Mouse (Mus musculus) intestine, embryonic 14.5 days (tissue): ENCODE measurements around the gene Rnf149. TPM values are rescaled to one million over a fixed set of nuclear protein-coding genes. Genes with fewer than 3 reads are reported as not detected.

Source experiments
- ATAC-seq: fragments of 200-750 bp; cut with Nextera tagmentation; replicated peaks from 2 replicates; pipeline ENCODE4 v1.8.0; 2017; ENCODE audit warnings: low read depth, moderate number of reproducible peaks, moderate TSS enrichment, moderate library complexity; ENCODE audit not compliant: low FRiP score, low TSS enrichment
- DNase-seq: peaks from one replicate; pipeline ENCODE4 v3.0.0-alpha.2; 2018; ENCODE audit warnings: low spot score
- H3K27ac ChIP-seq: fragments of 300-500 bp; sonication (generic); 2 replicates; pipeline ENCODE4 v1.5.1; 2014; ENCODE audit warnings: low read depth, mild to moderate bottlenecking, control low read depth
- H3K27me3 ChIP-seq: fragments of 300-500 bp; sonication (generic); replicated peaks from 2 replicates; pipeline ENCODE4 v1.6.1; 2014; ENCODE audit warnings: low read length, control low read depth; ENCODE audit not compliant: control insufficient read depth, insufficient read depth
- H3K36me3 ChIP-seq: fragments of 300-500 bp; sonication (generic); 2 replicates; pipeline ENCODE4 v1.6.1; 2014; ENCODE audit warnings: low read length, control low read depth; ENCODE audit not compliant: control insufficient read depth, insufficient read depth
- H3K4me1 ChIP-seq: fragments of 300-500 bp; sonication (generic); replicated peaks from 2 replicates; pipeline ENCODE4 v1.6.1; 2014; ENCODE audit warnings: low read length, control low read depth, mixed read lengths; ENCODE audit not compliant: control insufficient read depth, insufficient read depth
- H3K4me2 ChIP-seq: fragments of 300-500 bp; sonication (generic); 2 replicates; pipeline ENCODE4 v1.6.1; 2014; ENCODE audit warnings: low read length
- H3K4me3 ChIP-seq: fragments of 300-500 bp; sonication (generic); 2 replicates; pipeline ENCODE4 v1.5.1; 2014; ENCODE audit warnings: low read depth, low read length, control low read depth, mixed read lengths
- H3K9ac ChIP-seq: fragments of 300-500 bp; sonication (generic); 2 replicates; pipeline ENCODE4 v1.6.1; 2014; ENCODE audit warnings: mild to moderate bottlenecking, low read length
- H3K9me3 ChIP-seq: fragments of 300-500 bp; sonication (generic); 2 replicates; pipeline ENCODE4 v1.6.1; 2016; ENCODE audit warnings: low read length, control low read depth; ENCODE audit not compliant: control insufficient read depth
- WGBS: fragments of 180-500 bp; shearing (Covaris S2); extraction: QIAGEN DNeasy Blood & Tissue Kit; methylation state at CpG from one replicate; pipeline ENCODE4 v1.1.7; 2014; 5-methylcytosine and 5-hydroxymethylcytosine counted together
- polyA plus RNA-seq: library from polyadenylated mRNA; unstranded; fragments of >200 nt; fragmentation: Nextera tagmentation; extraction: Ambion mirVana; gene quantifications from 2 replicates; pipeline ENCODE4 v1.2.1, GENCODE M21; 2014

The Rnf149 gene
- polyA plus RNA-seq, 1 experiment from 2014 or later: 44.7 TPM

- ATAC-seq: no peak
- H3K4me2 ChIP-seq: no peak overlapping the region
These were observed 61.8 kb downstream of the Rnf149 start for GRCm38 (mm10) chr1:39515303-39515991.

GRCm38 (mm10) chr1:39512183-39512582 lies 65.0 kb downstream of the Rnf149 start:
- no peak overlapping the region for H3K9ac ChIP-seq
- WGBS: 82% methylated on average over 1 of the region's 1 CpGs
- ATAC-seq (no peak), DNase-seq (no peak)
- H3K9me3 ChIP-seq: no peaks in the 10 kb centered on the region
- H3K4me3 ChIP-seq: no peak overlapping the region
- H3K4me1 ChIP-seq: no peaks in the 10 kb centered on the region
- no peak overlapping the region for H3K4me2 ChIP-seq
- no peaks in the 10 kb centered on the region for H3K36me3 ChIP-seq
- no peaks in the 10 kb centered on the region for H3K27me3 ChIP-seq
- no peak overlapping the region for H3K27ac ChIP-seq

More at GRCm38 (mm10) chr1:39515303-39515991, 61.8 kb downstream of the Rnf149 start:
- no peak overlapping the region for H3K27ac ChIP-seq
- H3K27me3 ChIP-seq: no peaks in the 10 kb centered on the region
- no peaks in the 10 kb centered on the region for H3K36me3 ChIP-seq
- H3K9me3 ChIP-seq: no peaks in the 10 kb centered on the region
- DNase-seq: no peak
- no peaks in the 10 kb centered on the region for H3K4me1 ChIP-seq
- 75% methylated on average over 10 of the region's 10 CpGs for WGBS
- no peak overlapping the region for H3K4me3 ChIP-seq
- no peak overlapping the region for H3K9ac ChIP-seq

GRCm38 (mm10) chr1:39511775-39512174 lies 65.4 kb downstream of the Rnf149 start:
- ATAC-seq (no peak), DNase-seq (no peak)
- no peak overlapping the region for H3K27ac ChIP-seq
- H3K9me3 ChIP-seq: no peaks in the 10 kb centered on the region
- no peaks in the 10 kb centered on the region for H3K27me3 ChIP-seq
- no peaks in the 10 kb centered on the region for H3K36me3 ChIP-seq
- H3K9ac ChIP-seq: no peak overlapping the region
- no peak overlapping the region for H3K4me3 ChIP-seq
- H3K4me2 ChIP-seq: no peak overlapping the region
- 70% methylated on average over 8 of the region's 8 CpGs for WGBS
- no peaks in the 10 kb centered on the region for H3K4me1 ChIP-seq

- Histone ChIP-seq H3K4me3 (no peak overlapping the region), H3K4me2 (no peak overlapping the region), H3K27ac (no peak overlapping the region), H3K9me3 (no peaks in the 10 kb centered on the region), H3K27me3 (no peaks in the 10 kb centered on the region), H3K9ac (no peak overlapping the region), H3K36me3 (no peaks in the 10 kb centered on the region), H3K4me1 (no peaks in the 10 kb centered on the region)
- 53% methylated on average over 9 of the region's 9 CpGs for WGBS
- DNase-seq (no peak), ATAC-seq (no peak)
These were observed 71.6 kb downstream of the Rnf149 start for GRCm38 (mm10) chr1:39505600-39505999.

GRCm38 (mm10) chr1:39504261-39504660 lies 72.9 kb downstream of the Rnf149 start:
- Histone ChIP-seq H3K4me1 (no peaks in the 10 kb centered on the region), H3K9me3 (no peaks in the 10 kb centered on the region), H3K27ac (no peak overlapping the region), H3K27me3 (no peaks in the 10 kb centered on the region), H3K4me3 (no peak overlapping the region), H3K4me2 (no peak overlapping the region), H3K36me3 (no peaks in the 10 kb centered on the region), H3K9ac (no peak overlapping the region)
- 8% methylated on average over 1 of the region's 1 CpGs for WGBS
- DNase-seq (no peak), ATAC-seq (no peak)

GRCm38 (mm10) chr1:39502817-39503633 lies 74.2 kb downstream of the Rnf149 start:
- Histone ChIP-seq H3K4me2 (no peak overlapping the region), H3K4me1 (no peaks in the 10 kb centered on the region), H3K27me3 (no peaks in the 10 kb centered on the region), H3K27ac (no peak overlapping the region), H3K9me3 (no peaks in the 10 kb centered on the region), H3K9ac (no peak overlapping the region), H3K36me3 (no peaks in the 10 kb centered on the region), H3K4me3 (no peak overlapping the region)
- WGBS: 79% methylated on average over 17 of the region's 17 CpGs
- DNase-seq (no peak), ATAC-seq (no peak)

Other genes with a start within 250 kb of the Rnf149 start
- 795 and 877 TPM in 2 replicates for gene Rpl31, start 209.6 kb downstream of the Rnf149 start, polyA plus RNA-seq
- gene Tbc1d8, start 98.7 kb downstream of the Rnf149 start, polyA plus RNA-seq: 8.2 and 9.1 TPM in 2 replicates
- 21.7 and 23.4 TPM in 2 replicates for gene Cnot11, start 42.4 kb downstream of the Rnf149 start, polyA plus RNA-seq
- gene Creg2, start 74.1 kb upstream of the Rnf149 start, polyA plus RNA-seq: 0.28 and 0.34 TPM in 2 replicates
- gene Rfx8, start 143.6 kb upstream of the Rnf149 start, polyA plus RNA-seq: 0.26 TPM in 1 of 2 replicates, not detected in the other
- not detected in 2 replicates for gene Gm3646, start 227.9 kb upstream of the Rnf149 start, polyA plus RNA-seq